Mouse (Mus musculus) heart, adult 2 months (tissue): ENCODE measurements around the gene Rabif. TPM values are rescaled to one million over a fixed set of nuclear protein-coding genes. Genes with fewer than 3 reads are reported as not detected.
A peak's percentile ranks its signal among the peaks of the same experiment; 100 is the strongest.
"Not testable (repeated sequence)": the region's sequence is repeated elsewhere in the genome, so short reads cannot be mapped to it uniquely, and the experiment has no call there.

Experiments used
- DNase-seq, 2 experiments: peaks; one replicate each; pipeline ENCODE4 v3.0.0; 2021
- H3K27ac ChIP-seq: fragments of 200-600 bp; 2 replicates; pipeline ENCODE4 v1.8.1; 2022
- H3K27me3 ChIP-seq: fragments of 200-500 bp; 2 replicates; pipeline ENCODE4 v1.6.1; 2012; ENCODE audit warnings: mild to moderate bottlenecking, low read length, inconsistent platforms, mixed read lengths; ENCODE audit not compliant: control insufficient read depth, insufficient read depth
- H3K36me3 ChIP-seq: fragments of 200-500 bp; 2 replicates; pipeline ENCODE4 v1.6.1; 2012; ENCODE audit warnings: low read length, inconsistent platforms; ENCODE audit not compliant: control insufficient read depth, insufficient read depth
- H3K4me1 ChIP-seq: fragments of 200-500 bp; 2 replicates; pipeline ENCODE4 v1.6.1; 2011; ENCODE audit warnings: low read length; ENCODE audit not compliant: control insufficient read depth, insufficient read depth
- H3K4me3 ChIP-seq: fragments of 200-600 bp; 2 replicates; pipeline ENCODE4 v1.8.1; 2022
- H3K79me2 ChIP-seq: fragments of 200-500 bp; replicated peaks from 2 replicates; pipeline ENCODE4 v1.6.1; 2012; ENCODE audit warnings: mild to moderate bottlenecking, inconsistent platforms, low read length, moderate library complexity, mixed read lengths; ENCODE audit not compliant: control insufficient read depth, insufficient read depth
- H3K9ac ChIP-seq: fragments of 200-500 bp; 2 replicates; pipeline ENCODE4 v1.6.1; 2012; ENCODE audit warnings: low read depth, mild to moderate bottlenecking, control low read depth, inconsistent platforms, low read length, mixed read lengths
- CTCF ChIP-seq: fragments of 200-600 bp; IDR thresholded peaks from 2 replicates; pipeline ENCODE4 v1.8.1; 2022; ENCODE audit warnings: antibody characterized with exemption, mild to moderate bottlenecking, moderate library complexity
- EP300 ChIP-seq: fragments of 200-500 bp; IDR thresholded peaks from 2 replicates; pipeline ENCODE4 v1.6.1; 2011; ENCODE audit warnings: low read depth, low read length, control low read depth; ENCODE audit not compliant: insufficient read depth
- POLR2A ChIP-seq: fragments of 200-500 bp; IDR thresholded peaks from 2 replicates; pipeline ENCODE4 v1.6.1; 2011; ENCODE audit warnings: mild to moderate bottlenecking, low read depth, low read length, control low read depth; ENCODE audit not compliant: insufficient read depth
- WGBS: fragments of 180-500 bp; shearing (Covaris S2); methylation state at CpG from one replicate; pipeline ENCODE4 v1.1.7; 2018; 5-methylcytosine and 5-hydroxymethylcytosine counted together
- intact Hi-C: fragments of 180-260 bp; cut with DNase I; formaldehyde crosslinking; loops from one replicate; pipeline ENCODE4 v1.15.1; 2025
- polyA plus RNA-seq: library from polyadenylated mRNA; depleted of rRNA; stranded (reverse); fragments of >200 nt; gene quantifications from 2 replicates; pipeline ENCODE4 v1.2.3, GENCODE M21; 2012
- total RNA-seq, 2 experiments: library from RNA; stranded (reverse); gene quantifications; 2 replicates each; pipeline ENCODE4 v1.2.3; 2021

The Rabif gene
- total and polyA plus RNA-seq, 3 experiments = 8.6 to 9.1 (median 9.1) TPM

DNA sequence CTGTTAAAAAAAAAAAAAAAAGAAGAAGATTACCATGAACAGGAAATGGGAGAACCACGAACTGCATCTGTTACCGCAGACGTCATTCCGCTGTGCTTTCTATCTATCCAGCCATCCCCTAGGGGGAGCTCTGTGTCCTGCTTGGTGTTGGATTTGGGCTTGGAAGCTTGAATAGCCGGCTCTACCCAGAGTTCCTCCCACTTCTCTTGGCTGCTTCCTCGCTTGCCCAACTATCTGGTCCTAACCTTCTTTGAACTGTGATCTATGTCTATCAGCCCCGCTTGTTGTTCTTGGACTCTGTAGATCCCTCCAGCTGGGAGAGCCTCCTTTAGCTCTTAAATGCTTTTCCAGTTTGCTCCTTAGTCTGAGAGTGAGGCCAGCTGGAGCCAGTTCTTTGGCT is 24.2 kb downstream of the Rabif start:
- TF ChIP-seq POLR2A (no peak), CTCF (peak; percentile 86), EP300 (peak; percentile 74)
- intact Hi-C loops = loop anchor here (1.0 to 5.0 kb wide), 2 partner anchors 89 to 336 kb away; no protein-coding TSS in a partner anchor
- no peak overlapping the region for H3K4me3 ChIP-seq

DNA sequence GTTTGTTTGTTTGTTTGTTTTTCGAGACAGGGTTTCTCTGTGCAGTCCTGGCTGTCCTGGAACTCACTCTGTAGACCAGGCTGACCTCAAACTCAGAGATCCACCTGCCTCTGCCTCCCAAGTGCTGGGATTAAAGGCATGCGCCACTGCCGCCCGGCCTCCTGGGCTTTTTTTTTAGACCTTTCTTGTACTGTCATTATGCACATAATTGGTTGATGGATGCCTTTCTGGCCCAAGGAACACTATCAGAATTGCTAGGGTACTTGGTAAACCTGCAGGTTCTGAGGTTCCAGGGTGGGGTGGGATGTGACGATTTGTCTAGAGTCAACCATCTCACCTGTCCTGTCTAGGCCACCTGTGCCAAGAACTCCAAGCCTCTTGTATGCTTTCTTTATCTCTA is 24.8 kb downstream of the Rabif start:
- not testable (repeated sequence) for H3K4me1 ChIP-seq, H3K79me2 ChIP-seq, DNase-seq, H3K4me3 ChIP-seq, H3K27me3 ChIP-seq, H3K9ac ChIP-seq, H3K27ac ChIP-seq, H3K36me3 ChIP-seq
- intact Hi-C loops = loop anchor here (5.0 kb wide), 1 partner anchor 88 kb away; no protein-coding TSS in a partner anchor
- WGBS = 81% methylated on average over 5 of the region's 5 CpGs

More for the DNA sequence above, 24.2 kb downstream of the Rabif start:
- H3K27me3 ChIP-seq = no peaks in the 10 kb centered on the region
- H3K9ac ChIP-seq = no peak overlapping the region
- WGBS = 2% methylated on average over 7 of the region's 7 CpGs
- H3K79me2 ChIP-seq = no peaks in the 10 kb centered on the region
- no peak overlapping the region for H3K27ac ChIP-seq
- no peaks in the 10 kb centered on the region for H3K36me3 ChIP-seq
- peaks cover 4% of the 10 kb centered on the region; the same call in 1 of the 2 replicates for H3K4me1 ChIP-seq
- peak; percentile 78 to 87 for DNase-seq

DNA sequence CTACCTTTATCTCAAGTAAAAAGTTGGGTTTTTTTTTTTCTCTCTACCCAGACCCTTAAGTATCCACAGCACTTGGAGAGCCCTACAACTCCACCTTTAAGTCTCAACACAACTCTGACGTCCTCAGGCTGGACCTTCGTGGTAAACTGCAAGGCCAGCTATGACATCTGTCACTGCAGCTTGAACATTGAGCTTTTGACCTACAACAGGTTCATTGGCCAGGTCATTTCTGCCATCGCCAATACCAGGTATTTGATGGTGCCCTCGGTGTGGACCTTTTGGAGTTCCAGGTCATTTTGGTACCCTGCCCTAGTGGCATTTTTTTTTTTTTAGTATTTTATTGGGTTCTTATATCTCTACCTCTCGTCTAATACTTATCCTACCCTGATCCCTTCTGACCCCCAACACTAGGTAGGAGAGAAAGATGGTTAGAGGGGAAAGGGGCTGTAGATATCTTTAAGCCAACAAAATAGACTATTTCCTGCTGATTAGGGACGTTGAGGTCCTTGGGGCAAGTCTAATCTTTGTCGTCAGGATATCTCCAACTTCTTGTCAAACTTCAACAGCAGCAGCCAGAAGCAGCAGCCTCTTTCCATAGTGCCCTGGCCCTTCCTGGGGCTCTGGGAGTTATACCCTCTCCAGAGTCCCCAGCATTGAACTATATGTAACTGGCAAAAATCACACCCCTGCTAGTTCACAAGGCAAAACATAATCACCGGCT is 25.7 kb downstream of the Rabif start:
- DNase-seq = no peak
- intact Hi-C loops = loop anchor here (5.0 kb wide), 1 partner anchor 72 kb away; no protein-coding TSS in a partner anchor
- Histone ChIP-seq H3K36me3 (no peaks in the 10 kb centered on the region), H3K9ac (no peak overlapping the region), H3K4me3 (no peak overlapping the region), H3K4me1 (peaks cover 2% of the 10 kb centered on the region; the same call in 1 of the 2 replicates), H3K27me3 (no peaks in the 10 kb centered on the region), H3K27ac (no peak overlapping the region), H3K79me2 (no peaks in the 10 kb centered on the region)
- WGBS = 68% methylated on average over 8 of the region's 8 CpGs
- TF ChIP-seq POLR2A (no peak), CTCF (no peak), EP300 (no peak)

DNA sequence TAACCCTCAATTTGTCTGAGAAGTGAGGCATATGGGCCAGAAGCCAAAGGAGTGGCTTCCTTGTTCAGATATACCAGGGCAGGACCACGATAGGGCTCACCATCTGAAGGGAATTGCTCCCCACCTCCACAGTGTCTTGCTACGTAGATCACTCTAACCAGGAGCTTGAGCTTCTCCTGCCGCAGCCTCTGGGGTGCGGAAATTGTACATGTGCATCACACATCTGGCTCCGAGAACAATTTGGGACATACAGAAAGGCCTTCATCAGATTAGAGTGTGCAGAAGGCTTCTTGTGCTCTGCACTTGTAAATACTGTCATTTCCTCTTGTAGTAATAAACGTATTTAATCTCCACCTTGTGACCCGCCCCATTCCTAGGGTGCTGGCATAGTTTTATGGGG is 26.7 kb downstream of the Rabif start:
- no peak for DNase-seq
- no peak for TF ChIP-seq POLR2A
- no peak for TF ChIP-seq EP300
- TF ChIP-seq CTCF = no peak
- Histone ChIP-seq H3K27me3 (no peaks in the 10 kb centered on the region), H3K36me3 (no peaks in the 10 kb centered on the region), H3K79me2 (no peaks in the 10 kb centered on the region), H3K4me1 (peaks cover 2% of the 10 kb centered on the region; the same call in 1 of the 2 replicates), H3K4me3 (no peak overlapping the region), H3K9ac (no peak overlapping the region), H3K27ac (no peak overlapping the region)
- intact Hi-C loops = loop anchor here (5.0 kb wide), 1 partner anchor 71 kb away; no protein-coding TSS in a partner anchor
- WGBS = 77% methylated on average over 7 of the region's 7 CpGs

DNA sequence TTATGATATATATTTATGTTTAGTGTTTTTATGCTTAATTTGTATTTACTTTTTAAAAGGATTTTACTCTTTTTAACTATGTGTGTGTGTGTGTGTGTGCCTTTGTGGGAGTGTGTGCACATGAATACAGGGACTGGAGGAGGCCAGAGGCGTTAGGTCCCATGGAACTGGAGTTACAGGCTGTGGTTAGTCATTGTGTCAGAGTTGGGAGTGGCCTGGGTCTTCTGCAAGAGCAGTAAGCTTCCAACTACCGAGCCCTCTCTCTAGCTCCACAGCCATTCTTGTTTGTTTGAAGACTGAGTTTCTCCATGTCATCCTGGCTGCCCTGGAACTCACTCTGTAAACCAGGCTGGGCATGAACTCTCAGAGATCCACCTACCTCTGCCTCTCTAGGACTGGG is 27.9 kb downstream of the Rabif start:
- no peak overlapping the region for H3K27ac ChIP-seq
- H3K27me3 ChIP-seq = no peaks in the 10 kb centered on the region
- no peak overlapping the region for H3K9ac ChIP-seq
- no peaks in the 10 kb centered on the region for H3K79me2 ChIP-seq
- intact Hi-C loops = loop anchor here (5.0 kb wide), 1 partner anchor 70 kb away; no protein-coding TSS in a partner anchor
- TF ChIP-seq EP300 (no peak), POLR2A (no peak), CTCF (no peak)
- DNase-seq = no peak
- H3K4me3 ChIP-seq = no peak overlapping the region
- H3K4me1 ChIP-seq = no peaks in the 10 kb centered on the region
- WGBS = 64% methylated on average over 2 of the region's 2 CpGs
- H3K36me3 ChIP-seq = no peaks in the 10 kb centered on the region

DNA sequence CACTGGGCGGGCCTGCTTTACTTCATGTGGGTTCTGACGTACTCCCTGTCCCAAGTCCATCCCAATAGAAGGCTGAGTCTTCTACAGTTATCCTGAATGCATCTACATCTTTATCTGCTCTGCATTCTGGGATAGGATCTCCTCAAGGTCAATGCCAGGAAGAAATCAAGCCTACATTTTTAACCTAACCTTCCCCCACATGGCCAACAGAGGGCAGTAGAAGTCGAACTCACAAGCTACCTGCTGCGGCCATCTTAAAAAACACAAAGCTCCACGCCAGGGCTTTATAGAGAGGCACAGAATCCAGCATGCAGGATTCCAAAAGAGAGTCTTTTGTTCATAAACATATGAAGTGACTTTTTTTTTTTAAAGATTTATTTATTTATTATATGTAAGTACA is 30.0 kb downstream of the Rabif start:
- Histone ChIP-seq H3K79me2 (no peaks in the 10 kb centered on the region), H3K4me3 (no peak overlapping the region), H3K9ac (no peak overlapping the region), H3K27ac (no peak overlapping the region), H3K4me1 (no peaks in the 10 kb centered on the region), H3K27me3 (no peaks in the 10 kb centered on the region), H3K36me3 (no peaks in the 10 kb centered on the region)
- DNase-seq = no peak
- TF ChIP-seq POLR2A (no peak), CTCF (peak; percentile 54), EP300 (no peak)
- WGBS = 75% methylated on average over 5 of the region's 5 CpGs
- intact Hi-C loops = loop anchor here (5.0 kb wide), 1 partner anchor 68 kb away; no protein-coding TSS in a partner anchor
